Mouse (Mus musculus) kidney, postnatal 36 days (tissue): ENCODE data around the gene Kcnj11.

Source experiments
- DNase-seq, 2 experiments: peaks; one replicate each; pipeline ENCODE4 v3.0.0; 2021 to 2022; ENCODE audit warnings: mixed read lengths in 2 of 2

Gene Kcnj11

DNA sequence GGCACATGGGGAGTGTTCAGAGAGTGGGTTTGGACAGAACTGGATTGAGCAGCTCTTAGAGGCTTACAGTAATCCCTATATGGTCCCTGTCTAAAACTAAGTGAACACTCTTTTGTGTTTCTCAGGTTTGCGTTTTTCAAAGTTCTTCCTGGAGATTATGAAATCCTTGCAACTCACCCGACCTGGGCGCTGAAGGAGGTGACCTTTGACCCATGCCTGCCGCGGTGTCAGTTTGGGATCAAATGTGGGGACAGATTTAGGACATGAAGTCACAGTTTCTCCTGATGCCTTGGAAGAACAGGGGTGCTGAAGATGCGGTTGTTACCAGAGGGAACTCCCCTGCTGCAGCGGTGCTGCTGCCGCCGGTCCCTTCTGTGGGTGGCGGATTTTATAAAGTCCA, 56.5 kb downstream of the Kcnj11 start:
- DNase-seq = no peak
